Mouse (Mus musculus) layer of hippocampus, adult 2 months (tissue): ENCODE measurements at regions not wholly inside any gene's neighbourhood (a gene's known extent, or its start where the extent isn't known, plus 50 kb on each side); places are given as distances from the start of the nearest gene placed in this dataset.
A peak's percentile ranks its signal among the peaks of the same experiment; 100 is the strongest.

Experiments
- DNase-seq, 2 experiments: peaks; one replicate each; pipeline ENCODE4 v3.0.0; 2022; ENCODE audit warnings: low spot score in 2 of 2
- H3K27ac ChIP-seq: fragments of 200-600 bp; 2 replicates; pipeline ENCODE4 v1.8.1; 2022
- H3K4me3 ChIP-seq: fragments of 200-600 bp; 2 replicates; pipeline ENCODE4 v1.8.1; 2022; ENCODE audit warnings: mild to moderate bottlenecking
- CTCF ChIP-seq: fragments of 200-600 bp; conservative IDR thresholded peaks from 2 replicates; pipeline ENCODE4 v1.8.1; 2022; ENCODE audit warnings: antibody characterized with exemption, mild to moderate bottlenecking, moderate library complexity

DNA sequence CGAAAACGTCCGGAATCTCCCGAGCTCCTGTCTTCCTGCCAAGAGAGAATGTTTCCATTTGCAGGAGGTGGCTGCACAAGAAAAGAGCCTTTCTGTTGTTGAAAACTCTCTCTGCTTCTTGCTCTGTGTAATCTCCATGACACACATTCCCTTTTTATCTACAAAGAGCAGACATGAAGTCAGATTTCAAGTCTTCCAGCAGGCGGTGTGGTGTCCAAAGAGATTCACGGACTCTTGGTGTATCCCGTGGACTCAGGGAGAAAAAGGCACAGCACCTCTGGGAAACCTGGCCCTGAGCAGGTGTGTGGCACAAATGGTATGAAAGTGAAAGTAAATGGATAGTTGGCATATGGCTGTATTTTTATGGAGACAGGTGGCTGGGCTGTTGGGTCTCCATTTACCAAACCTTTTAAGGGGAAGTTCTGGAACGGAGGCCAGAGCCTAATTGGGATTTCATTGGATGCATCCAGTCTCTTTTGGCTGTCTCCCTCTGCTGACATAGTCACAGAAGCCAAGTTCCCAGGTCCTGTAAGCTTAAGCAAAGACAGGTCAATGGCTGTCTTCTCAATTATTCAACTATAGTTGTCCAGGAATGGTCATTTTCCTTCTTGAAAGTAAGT is 549.4 kb upstream of the Cdh5 start:
- Histone ChIP-seq H3K27ac (no peak overlapping the region; the same call in 1 of the 2 replicates), H3K4me3 (no peak overlapping the region)
- TF ChIP-seq CTCF = peak; percentile 44
- DNase-seq = peak in 1 of 2 experiments; percentile 17

DNA sequence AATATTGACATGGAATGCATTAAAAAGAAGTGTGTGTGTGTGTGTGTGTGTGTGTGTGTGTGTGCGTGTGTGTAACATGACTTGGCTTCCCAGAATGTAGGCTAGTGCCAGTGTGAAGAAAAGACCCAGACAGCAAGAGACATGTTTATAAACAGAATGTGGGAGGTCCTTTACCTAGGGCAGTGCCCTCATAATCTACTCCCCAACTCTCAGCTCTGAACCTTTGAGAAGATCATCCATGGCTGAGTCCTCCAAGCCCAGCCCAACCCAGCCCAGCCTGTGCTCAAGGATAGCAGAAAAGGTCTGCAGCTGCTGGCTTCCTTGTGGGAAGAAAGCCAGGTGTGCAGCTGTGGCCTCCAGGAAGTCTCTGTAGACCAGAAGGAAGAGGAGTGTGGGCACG is 539.8 kb upstream of the Cdh5 start:
- TF ChIP-seq CTCF = no peak
- no peak for DNase-seq
- no peak overlapping the region for H3K27ac ChIP-seq
- H3K4me3 ChIP-seq = no peak overlapping the region

DNA sequence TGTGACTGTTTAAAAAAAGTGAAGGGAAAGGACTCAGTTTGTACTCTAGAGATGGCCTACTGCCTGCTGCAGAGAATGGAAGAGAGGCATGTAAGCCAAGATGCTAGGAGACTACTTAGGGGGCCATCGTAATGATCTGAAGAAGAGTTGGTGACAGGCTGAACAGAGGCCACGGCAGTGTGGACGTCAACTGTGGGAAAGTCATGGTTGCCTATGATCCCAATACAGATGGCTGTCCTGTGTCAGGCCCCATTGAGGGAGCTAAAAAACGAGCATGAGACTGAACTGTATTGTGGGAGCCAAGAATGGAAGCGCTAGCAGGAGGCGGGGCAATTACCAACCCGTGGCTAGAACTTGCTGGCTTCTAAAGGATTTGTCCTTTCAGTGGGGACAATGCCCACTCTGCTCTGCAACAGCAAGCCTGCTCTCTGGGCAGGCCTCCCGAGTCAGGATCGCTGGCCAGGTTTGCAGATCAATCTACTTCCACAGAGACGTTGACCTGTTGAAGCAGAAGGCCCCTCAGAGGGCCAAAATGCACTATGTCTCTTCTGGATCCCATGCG is 530.5 kb upstream of the Cdh5 start:
- DNase-seq = no peak
- H3K27ac ChIP-seq = no peak overlapping the region
- H3K4me3 ChIP-seq = no peak overlapping the region
- TF ChIP-seq CTCF = no peak

DNA sequence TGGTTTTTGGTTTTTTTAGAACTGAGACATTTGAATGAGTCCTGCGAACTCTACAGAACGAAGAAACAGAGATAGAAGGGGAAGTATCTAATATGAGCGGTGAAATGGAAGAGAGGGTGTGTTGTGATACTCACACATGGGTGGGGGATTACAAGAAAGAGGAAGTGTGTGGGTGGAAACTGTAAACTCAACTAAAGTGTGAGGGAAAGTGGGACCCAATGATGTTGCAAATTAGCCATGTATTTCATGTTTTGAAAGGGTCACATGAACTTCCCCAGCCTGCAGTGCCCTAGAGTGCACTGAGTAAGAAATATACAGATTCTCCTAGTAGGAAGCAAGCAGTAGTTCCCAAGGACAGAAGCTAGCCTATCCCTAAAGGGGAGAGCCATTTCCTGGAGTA is 524.3 kb upstream of the Cdh5 start:
- DNase-seq = no peak
- H3K4me3 ChIP-seq = no peak overlapping the region
- peak overlapping the region; percentile 69 for H3K27ac ChIP-seq
- no peak for TF ChIP-seq CTCF

GRCm38 (mm10) chr8:103578006-103578405 is 523.4 kb upstream of the Cdh5 start:
- DNase-seq = peak in 1 of 2 experiments; percentile 18
- peak overlapping the region; percentile 69 for H3K27ac ChIP-seq
- H3K4me3 ChIP-seq = no peak overlapping the region
- no peak for TF ChIP-seq CTCF

DNA sequence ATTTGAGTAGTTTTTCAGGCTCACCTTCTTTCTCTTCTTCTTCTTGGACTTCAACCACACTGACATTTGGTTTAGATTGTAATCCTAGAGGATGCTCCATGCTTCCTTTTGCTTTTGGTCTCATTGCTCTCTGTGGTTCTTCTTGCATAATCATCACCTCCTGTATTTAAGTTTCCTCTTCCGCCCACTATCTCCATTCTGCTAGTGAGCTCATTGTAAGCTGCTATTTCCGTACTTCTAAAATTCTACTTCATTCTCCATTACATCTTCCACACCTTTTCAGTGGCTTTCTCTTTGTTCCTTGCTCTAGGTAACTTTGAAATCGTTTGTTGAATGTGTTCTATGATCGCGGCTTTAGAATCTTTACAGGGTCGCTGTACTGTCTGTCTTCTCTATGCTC is 493.1 kb upstream of the Cdh5 start:
- H3K4me3 ChIP-seq = no peak overlapping the region

DNA sequence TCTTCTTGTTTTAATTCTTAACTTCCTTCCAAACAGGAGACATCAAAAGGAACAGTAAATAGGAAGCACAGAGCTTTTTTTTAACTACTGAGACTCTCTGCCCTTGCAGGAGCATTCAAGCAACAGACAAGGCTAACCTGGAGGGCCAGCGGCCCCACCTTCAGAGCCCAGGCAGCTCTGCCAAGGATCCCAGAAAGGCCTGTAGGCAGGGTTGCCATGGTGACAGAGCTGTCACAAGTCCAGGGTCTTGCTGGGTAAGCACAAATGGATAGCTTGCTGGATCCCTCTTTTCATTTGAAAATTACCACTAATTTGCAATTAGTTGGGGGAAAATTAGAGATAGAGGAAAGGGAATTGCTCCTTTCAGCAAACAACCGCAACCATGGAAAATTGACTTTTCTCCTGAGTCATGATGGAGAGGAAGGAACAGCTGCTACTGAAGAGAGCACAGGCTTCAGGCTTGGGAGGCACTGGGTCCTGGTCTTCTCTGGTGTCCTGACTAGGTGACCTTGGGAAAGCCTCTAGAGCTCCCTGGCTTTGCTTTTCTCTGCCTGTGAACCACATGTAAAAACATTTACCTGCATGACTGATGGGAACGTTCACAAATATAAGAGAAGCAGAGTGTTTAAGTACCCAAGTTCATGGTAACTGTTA is 477.5 kb upstream of the Cdh5 start:
- DNase-seq = peak; percentile 36 to 61
- no peak for TF ChIP-seq CTCF
- peak overlapping the region; percentile 78 for H3K27ac ChIP-seq
- H3K4me3 ChIP-seq = no peak overlapping the region

More for the DNA sequence above, 493.1 kb upstream of the Cdh5 start:
- DNase-seq = no peak
- H3K27ac ChIP-seq = no peak overlapping the region
- no peak for TF ChIP-seq CTCF

- no peak for TF ChIP-seq CTCF
- Histone ChIP-seq H3K27ac (no peak overlapping the region), H3K4me3 (no peak overlapping the region)
- DNase-seq = no peak
Observed at GRCm38 (mm10) chr8:103625166-103625890, 476.1 kb upstream of the Cdh5 start.

DNA sequence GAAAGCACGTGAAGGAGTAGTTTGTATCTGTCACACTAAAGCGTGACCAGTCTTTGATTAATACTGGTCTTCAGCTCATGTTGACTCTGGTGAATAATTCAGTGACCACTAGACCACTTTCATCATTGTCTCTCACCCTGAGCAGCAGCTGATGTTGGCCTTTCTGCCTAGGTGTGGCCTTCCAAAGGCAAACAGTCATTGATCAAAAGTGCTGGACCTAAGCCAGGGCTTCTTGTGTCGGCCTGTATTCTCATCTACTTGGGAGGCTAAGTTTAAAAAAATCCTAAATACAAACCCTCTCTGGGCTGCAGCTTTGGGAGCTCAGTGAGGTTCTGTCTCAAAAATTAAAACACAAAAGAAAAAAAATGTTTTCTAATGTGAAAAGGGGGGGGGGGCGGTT is 475.0 kb upstream of the Cdh5 start:
- DNase-seq = no peak
- H3K4me3 ChIP-seq = no peak overlapping the region
- TF ChIP-seq CTCF = no peak
- no peak overlapping the region for H3K27ac ChIP-seq

DNA sequence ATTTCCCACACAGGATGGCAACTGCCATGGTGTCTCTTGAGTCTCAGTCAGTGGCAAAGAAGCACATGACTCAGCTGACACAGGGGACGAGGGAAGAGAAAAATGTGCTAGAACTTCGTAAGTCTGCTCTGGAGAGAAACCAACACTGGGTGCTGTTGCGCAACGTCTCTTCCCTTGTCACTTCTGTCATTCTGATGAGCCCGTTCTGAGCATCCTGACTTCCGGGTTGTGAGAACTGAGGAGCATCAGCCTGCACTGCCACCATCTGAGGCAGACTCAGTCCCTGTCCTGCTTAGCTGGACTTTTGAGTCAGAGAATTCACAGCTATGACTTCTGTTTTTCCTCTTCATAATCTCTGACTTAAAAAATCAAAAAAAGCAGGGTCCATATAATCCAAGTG is 468.9 kb upstream of the Cdh5 start:
- H3K27ac ChIP-seq = no peak overlapping the region
- no peak for TF ChIP-seq CTCF
- H3K4me3 ChIP-seq = no peak overlapping the region
- DNase-seq = no peak

DNA sequence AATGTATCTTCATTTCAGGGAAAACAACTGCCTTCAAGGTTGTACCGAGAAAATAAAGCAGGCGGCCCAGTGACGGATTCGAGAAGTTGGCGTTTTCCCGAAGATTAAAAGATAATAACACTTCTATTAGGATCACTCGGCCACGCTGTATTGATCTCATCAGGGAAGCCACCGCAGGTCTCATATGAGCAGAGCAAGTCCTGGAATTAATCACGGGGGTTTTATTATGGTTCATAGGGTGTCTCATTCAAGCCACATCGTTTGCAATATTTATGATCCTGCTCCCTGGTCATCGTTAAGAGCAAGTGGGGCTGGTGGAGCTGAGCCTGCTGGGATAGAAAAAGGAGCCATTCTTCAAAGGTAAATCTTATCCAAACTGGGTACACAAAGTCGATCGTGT is 466.5 kb upstream of the Cdh5 start:
- Histone ChIP-seq H3K4me3 (no peak overlapping the region), H3K27ac (no peak overlapping the region)
- no peak for DNase-seq
- TF ChIP-seq CTCF = no peak

GRCm38 (mm10) chr8:103643621-103644020 is 457.8 kb upstream of the Cdh5 start:
- no peak for DNase-seq
- no peak overlapping the region for H3K4me3 ChIP-seq
- no peak overlapping the region for H3K27ac ChIP-seq
- peak; percentile 35 for TF ChIP-seq CTCF

GRCm38 (mm10) chr8:103644106-103644505 is 457.3 kb upstream of the Cdh5 start:
- TF ChIP-seq CTCF = no peak
- no peak overlapping the region for H3K4me3 ChIP-seq
- no peak overlapping the region for H3K27ac ChIP-seq
- DNase-seq = peak; percentile 42 to 46
